Mouse (Mus musculus) mature B cell (primary cell): ENCODE data around the gene Ddx59.

Experiments
- in situ Hi-C: fragments of 300-500 bp; cut with MboI; formaldehyde crosslinking; loops from 2 replicates; pipeline ENCODE4 v1.14.3; 2019

The Ddx59 gene

DNA sequence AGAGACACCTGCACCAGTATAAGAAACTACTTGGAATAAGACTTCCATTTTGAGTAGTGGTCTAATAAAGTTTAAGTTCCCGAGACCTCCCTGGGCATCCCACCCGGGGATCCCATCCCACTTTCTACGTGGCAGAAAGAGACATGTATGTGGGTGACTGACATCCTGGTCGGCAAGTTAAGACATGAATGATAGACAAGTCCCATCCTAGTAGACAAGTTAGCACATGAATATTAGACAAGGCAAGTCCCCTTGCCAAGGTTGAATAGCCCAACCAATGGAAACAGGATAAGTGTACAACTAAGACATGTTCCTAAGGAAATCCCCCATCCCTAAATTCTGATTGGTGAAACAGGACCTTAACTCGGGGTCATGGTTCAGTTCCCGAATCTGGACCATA is 34.5 kb downstream of the Ddx59 start:
- in situ Hi-C loops: no loop called here

- in situ Hi-C loops: loop anchor here (10.0 kb wide), 1 partner anchor 145 kb away; no protein-coding TSS in a partner anchor
Observed at GRCm38 (mm10) chr1:136450206-136450605, 35.1 kb downstream of the Ddx59 start.

DNA sequence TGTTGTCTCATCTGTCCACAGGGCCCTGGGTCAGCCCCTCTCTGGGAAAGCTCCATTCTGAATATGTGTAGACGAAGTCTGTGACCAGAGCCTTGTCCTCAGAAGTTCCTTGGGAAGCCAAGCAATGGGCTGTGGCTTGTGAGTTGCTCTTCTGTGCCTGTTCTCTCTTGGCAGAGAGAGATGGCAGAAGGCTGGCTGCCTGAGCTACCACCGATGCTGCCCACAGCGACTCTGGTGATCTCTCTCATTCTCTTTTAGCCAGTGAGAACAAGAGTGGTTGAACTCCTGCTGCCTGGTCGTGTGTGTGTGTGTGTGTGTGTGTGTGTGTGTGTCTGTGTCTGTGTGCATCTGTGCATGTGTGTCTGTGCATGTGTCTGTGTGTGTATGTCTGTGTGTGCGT is 37.4 kb downstream of the Ddx59 start:
- in situ Hi-C loops: loop anchor here (10.0 kb wide), 1 partner anchor 148 kb away; no protein-coding TSS in a partner anchor

DNA sequence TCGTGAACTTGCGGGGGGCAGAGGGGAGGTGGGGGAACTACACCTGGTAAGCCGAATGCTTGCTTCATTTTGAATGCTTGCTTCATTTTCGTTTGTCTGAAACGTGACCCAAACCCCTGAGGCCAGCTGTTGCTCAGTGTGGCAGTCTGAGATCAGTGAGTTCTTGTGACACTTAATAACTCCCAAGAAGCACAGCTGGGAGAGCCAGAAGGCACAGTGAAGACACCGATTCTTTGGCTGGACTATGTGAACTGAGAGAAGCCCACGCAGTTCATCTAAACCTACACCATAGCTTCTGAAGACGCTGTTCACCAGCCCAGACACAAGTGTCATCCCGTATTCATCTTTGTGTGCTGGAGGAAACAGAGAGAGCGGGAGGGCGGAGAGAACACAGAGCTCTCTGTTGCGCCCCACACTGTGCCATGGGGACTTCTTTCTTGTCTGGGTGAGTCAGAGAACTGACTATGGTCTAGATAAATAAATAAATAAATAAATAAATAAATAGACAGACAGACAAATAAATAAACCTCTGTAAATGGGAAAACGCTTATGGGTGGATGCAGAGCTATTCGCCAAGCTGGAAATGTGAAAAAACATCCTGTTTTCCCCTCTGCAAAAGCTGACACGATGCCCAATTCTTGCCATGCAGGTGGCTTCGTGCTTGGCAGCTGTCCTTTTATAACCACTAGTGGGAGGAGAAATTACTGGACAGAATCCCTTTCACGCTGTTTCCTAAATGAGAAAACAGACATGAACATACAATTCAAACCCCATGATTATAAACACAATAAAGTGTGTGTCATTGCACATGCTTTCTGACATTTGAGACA is 40.9 kb downstream of the Ddx59 start:
- in situ Hi-C loops: loop anchor here (10.0 kb wide), 1 partner anchor 151 kb away; no protein-coding TSS in a partner anchor

GRCm38 (mm10) chr1:136456741-136457140 is 41.7 kb downstream of the Ddx59 start:
- in situ Hi-C loops: loop anchor here (10.0 kb wide), 1 partner anchor 152 kb away; no protein-coding TSS in a partner anchor

GRCm38 (mm10) chr1:136457403-136457802 is 42.3 kb downstream of the Ddx59 start:
- in situ Hi-C loops: loop anchor here (10.0 kb wide), 1 partner anchor 153 kb away; no protein-coding TSS in a partner anchor

DNA sequence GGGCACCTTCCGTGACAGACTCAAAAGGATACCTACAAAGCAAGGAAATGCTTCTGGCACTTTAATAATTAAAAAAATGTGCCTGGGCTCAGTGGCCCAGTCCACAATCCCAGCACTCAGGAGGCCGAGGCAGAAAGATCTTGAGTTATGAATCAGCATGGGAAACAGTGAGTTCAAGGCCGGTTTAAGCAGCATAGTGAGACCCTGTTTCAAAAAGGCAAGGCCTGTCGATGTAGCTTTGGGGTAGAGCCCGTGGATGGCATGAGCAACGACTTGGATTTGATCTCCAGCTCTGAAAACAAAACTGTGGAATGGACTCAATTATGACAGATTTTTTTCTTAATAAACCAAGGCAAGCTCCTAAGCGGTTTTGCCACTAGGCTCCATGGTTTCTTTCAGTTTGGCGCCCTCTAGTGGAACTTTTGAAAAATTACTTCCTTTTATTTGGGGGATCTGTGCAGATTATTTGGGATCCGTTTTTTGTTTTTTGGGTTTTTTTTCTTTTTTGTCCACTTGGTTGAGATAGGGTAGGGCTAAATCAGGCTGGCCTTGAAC is 43.7 kb downstream of the Ddx59 start:
- in situ Hi-C loops: loop anchor here (10.0 kb wide), 1 partner anchor 154 kb away; no protein-coding TSS in a partner anchor

DNA sequence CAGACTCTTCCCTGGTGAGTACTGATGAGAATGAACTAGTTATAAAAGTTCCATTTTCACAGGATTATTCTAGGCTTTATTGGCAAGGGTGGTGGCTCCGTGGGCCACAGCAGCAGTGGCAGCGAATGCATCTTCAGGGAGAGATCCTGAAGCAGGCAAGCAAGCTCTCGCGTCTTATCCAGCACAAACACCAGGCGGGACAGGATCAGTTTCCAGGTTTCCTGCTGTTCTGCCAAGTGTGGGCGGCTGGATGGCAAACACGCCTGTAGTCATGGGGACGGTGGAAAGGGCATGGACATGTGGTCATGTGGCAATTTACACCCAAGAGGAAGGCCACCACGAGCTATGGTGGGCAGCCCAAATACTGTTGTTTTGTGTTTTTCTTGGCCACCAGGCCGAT is 47.4 kb downstream of the Ddx59 start:
- in situ Hi-C loops: no loop called here

GRCm38 (mm10) chr1:136465168-136465567 is 50.1 kb downstream of the Ddx59 start:
- in situ Hi-C loops: no loop called here

DNA sequence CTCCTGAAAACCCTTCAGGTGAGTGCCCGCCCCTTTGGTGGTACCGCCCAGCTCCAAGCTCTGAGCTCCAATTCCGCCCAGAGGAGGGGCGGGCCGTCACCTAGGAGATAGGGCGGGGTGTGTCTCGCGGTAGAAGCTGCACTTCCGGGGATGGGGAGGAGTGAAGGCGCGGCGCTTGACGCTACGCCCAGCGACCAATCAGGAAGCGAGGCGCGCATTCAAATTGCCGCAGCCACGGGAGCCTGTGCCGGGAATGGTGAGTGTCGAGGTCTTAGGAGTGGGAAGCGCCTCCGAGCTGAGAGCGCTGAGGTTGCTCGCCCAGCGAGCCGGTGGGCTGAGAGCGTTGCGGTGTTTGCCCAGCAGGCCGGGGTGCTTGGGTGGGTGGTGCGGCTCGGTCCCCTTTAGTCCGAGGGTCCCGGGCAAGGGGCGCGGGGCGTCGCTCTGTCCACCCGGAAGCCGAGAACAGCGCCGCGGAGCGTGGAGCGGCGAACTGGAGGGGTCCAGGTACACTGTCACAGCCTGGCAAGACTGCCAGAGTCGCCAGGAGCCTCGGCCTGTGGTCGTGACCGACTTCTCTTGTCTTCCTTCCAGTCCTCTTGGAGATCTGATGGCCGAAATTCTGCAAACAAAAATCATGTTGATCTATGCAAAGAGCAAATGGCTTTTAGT is 51.2 kb downstream of the Ddx59 start, which contains the start of gene Kif14:
TSS of gene Kif14 (plus strand) at position 201 of the 669 bp plus-strand sequence.
- in situ Hi-C loops: no loop called here

- in situ Hi-C loops: no loop called here
Observed at GRCm38 (mm10) chr1:136469408-136469807, 54.3 kb downstream of the Ddx59 start.

GRCm38 (mm10) chr1:136470471-136470870 is 55.4 kb downstream of the Ddx59 start:
- in situ Hi-C loops: no loop called here
